Mouse (Mus musculus): ENCODE data around the gene Hoxb6.

DNA sequence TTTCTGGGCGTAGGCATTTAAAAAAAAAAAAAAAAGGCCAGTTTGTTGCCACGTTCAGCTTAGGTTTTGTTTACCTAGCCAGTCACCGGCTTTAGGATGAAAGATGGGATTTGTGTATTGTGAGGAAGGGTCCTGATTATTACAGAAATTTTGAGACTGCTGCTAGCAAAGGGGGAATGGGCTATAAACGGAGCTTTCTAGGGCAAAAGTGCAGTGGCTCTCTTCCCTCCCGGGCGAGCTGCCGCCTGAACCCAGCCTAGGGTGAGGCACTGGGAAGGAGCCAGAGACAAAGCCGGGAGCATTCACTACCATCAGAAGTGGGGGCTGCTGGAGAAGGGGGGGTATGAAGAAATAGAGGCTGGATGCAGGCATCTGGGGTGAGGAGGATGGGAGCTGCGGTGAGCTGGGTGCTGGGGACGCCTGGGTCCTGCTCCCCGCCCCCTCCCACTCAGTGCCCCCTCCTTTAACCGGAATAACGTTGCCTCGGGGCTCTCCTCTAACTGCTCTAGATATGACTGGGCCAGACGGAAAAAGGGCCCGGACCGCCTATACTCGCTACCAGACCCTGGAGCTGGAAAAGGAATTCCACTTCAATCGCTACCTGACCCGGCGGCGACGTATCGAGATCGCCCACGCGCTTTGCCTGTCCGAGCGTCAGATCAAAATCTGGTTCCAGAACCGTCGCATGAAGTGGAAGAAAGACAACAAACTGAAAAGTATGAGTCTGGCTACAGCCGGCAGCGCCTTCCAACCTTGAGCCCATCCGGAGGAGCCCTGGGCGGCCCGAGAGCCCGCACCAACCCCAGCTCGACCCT, 12.3 kb downstream of the Hoxb6 start:
- TF ChIP-seq CTCF (conservative IDR thresholded peaks at IDR 0.05; ENCODE audit: insufficient read depth, insufficient read length, low read depth, low read length), result no peak
- TF ChIP-seq POLR2A (IDR thresholded peaks at IDR 0.05; ENCODE audit: low read depth, low read length), result no peak

Measured in kidney, adult 2 months (tissue).